Mouse (Mus musculus) spleen, adult 18-20 months (tissue): Measurements from ENCODE around the gene Nhsl1.
A peak's percentile ranks its signal among the peaks of the same experiment; 100 is the strongest.

Experiments
- DNase-seq, 2 experiments: peaks; one replicate each; pipeline ENCODE4 v3.0.0; 2022; ENCODE audit warnings: mixed read lengths in 2 of 2

Nhsl1 gene

GRCm38 (mm10) chr10:18318916-18319481 is at the start of gene Nhsl1:
Gene Nhsl1 (plus strand): TSS chr10:18318985.
- DNase-seq, result peak; percentile 21 to 61

GRCm38 (mm10) chr10:18276090-18276734 is 42.6 kb upstream of the Nhsl1 start:
- DNase-seq, result no peak

DNA sequence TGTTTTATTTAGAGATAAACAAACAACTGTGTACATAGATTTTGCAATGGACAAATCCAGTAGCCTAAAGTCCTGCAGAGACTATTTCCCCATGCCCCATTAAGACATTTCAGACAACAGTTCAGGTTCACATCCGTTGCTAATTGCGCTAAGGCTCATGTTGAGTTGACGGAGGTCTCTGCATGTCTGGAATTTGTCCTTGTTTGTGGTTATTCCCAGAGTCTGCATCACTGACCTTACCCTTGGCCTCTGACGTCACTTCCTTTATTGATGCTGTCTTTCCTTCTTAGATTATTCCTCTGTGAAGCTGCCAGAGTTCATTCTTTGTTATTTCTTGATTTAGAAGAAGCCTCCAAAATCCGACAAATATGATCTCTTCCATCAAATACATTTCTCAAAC is 34.8 kb upstream of the Nhsl1 start:
- no peak for DNase-seq

- DNase-seq, result no peak
Observed at GRCm38 (mm10) chr10:18289512-18289911, 29.3 kb upstream of the Nhsl1 start.

GRCm38 (mm10) chr10:18305106-18305505 is 13.7 kb upstream of the Nhsl1 start:
- no peak for DNase-seq

- no peak for DNase-seq
Observed at GRCm38 (mm10) chr10:18315071-18315470, 3.7 kb upstream of the Nhsl1 start.

GRCm38 (mm10) chr10:18317521-18317920 is 1.3 kb upstream of the Nhsl1 start:
- no peak for DNase-seq

DNA sequence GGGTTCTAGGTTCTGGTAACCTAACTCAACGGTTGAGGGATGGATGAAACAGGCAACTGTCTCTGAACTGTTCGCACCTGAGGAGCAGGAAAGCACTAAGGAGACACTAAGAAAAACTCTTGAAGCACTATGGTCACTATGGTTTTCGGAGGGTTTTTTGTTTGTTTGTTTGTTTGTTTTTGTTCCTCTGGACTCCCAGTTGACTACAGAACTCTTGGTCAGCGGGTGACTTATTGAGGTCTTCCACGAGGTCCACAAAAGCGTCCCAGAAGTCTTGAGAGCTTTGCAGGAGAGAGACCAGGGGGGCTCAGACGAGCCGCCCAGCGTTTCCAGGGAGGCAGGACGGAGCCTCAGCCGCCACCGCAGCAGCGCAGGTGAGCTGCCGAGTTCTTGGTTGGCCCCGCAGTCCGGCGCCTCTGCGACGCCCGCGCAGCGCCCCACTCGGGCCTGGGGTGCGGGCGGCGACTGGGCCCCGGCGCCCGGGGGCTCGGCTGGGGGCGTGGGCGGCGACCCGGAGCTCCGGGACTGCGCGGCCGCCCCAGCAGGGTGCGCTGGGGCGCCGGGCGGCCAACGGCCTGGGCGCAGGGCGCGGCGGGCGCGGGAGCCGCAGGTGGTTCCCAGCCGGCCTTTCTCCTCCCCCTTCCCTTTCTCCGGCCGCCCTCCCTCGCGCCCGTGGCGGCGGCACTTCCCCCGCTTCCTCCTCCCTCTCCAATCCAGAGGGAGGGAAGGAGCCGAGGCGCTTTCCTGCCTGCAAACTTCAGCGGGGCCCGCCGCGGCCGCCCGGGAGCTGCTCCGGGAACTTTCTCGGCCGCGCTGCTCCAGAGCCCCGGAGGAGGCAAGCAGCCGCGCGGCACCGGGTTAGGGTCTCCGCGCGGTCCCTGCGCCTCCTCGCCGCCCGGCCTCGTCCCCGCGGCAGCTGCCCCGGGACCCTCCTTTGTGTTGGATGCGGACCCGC is 547 bp upstream of the Nhsl1 start:
- DNase-seq, result peak; percentile 7 to 16

- DNase-seq, result no peak
Observed at GRCm38 (mm10) chr10:18319691-18320090, 906 bp downstream of the Nhsl1 start.

DNA sequence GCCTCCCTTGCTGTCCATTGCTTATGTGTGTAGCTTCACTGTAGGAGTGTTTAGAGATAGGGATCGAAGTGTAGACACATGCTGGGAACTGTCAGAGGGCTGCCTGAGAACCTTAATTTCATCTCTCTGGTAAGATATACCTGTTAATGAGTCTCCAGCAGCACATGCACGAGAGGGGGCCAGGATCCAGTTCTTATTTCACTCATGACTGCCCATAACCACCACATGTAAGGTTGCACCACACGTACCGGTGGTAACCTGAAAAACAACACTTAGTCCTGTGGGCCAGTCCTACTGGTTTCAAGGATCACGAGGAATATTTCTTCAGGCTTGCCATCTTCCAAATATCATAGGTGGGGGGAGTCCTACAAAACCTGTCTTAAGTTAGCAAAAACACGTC is 3.1 kb downstream of the Nhsl1 start:
- DNase-seq, result no peak

DNA sequence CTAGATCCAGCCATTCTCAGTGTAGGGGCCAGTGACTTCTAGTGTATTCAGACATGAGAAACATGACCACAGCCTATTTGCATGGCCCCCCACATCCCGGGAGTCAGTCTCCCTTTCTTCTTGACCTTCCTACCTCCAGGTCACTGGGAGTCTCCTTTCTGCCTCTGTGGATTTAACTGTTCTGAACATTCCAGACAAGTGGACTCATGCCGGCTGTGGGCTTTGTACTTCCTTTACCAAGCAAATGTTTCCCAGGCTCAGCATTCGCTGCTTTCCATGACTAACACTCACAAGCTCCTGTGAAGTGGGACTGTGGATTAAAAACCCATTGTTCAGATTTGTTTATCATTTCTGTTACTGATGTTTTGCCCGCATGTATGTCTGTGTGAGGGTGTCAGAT is 4.9 kb downstream of the Nhsl1 start:
- DNase-seq, result no peak

DNA sequence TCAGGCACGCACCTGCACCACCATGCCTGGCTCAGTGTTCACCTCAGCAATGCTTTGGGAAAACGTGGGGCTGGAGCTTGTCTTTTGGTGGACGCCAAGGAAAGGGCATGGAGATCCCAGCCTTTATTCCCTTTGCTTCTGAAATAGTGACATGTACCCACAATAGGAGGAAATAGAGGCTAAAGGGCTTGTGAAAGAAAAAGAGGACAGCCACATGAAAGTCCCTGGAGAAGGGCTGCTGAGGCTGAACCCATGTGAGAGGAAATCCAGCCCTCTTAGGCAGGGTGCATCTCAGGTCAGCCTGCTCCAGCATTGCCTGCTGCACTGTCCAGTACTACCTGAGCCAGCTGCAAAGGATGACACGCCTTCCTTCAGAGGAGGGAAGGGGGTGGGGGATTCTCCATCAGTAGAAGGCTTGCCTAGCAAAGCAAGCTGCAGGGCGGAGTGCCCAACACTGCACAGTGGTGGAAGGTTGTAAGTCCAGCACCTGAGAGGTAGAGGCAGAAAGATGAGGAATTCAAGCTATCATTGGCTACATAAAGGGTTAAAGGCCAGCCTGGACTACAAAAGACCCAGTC is 9.6 kb downstream of the Nhsl1 start:
- no peak for DNase-seq

DNA sequence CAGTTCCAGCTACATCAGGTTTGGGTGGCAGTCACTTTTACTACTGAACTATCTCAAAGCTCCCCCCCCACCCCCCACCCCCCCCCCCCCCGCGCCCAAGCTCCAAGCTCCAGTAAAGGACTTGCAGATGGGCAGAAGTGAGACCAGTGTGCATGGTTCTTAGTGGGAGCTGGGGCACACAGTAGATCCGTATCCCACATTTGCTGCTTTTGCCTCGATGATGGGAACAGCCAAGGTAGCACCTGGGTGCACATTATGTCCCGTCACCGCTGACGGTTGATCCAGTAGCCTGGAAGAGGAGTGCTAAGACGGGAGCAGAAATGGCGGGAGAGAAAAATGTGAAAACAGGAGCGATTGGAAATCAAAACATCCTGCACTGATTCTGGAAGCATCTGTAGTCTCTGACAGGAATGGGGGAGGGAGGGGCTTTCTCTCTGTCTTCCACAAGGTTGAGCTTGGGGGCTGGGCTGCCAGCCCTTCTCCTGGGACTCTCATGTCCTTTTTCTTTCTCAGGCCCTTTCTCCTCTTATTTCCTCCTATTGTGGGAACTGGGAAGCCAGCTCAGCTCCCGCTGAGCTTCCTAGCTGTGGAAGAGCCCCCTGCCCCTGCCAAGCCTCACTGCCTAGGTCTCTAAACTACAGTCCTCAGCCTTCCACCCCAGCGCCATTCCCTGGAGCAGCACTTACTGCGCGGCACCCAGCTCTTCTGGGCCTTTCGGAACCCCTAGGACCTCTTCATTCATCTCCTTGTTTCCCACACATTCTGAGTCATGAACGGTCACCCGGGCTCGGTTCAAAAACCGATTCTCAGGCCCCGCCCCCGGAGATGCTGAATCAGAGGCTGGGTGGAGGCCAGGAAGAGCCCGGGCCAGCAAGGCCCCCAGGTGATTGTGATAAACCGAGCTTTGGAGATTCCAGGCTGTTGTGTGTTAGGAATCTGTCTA is 10.6 kb downstream of the Nhsl1 start:
- no peak for DNase-seq

GRCm38 (mm10) chr10:18330445-18330844 is 11.7 kb downstream of the Nhsl1 start:
- DNase-seq, result no peak

DNA sequence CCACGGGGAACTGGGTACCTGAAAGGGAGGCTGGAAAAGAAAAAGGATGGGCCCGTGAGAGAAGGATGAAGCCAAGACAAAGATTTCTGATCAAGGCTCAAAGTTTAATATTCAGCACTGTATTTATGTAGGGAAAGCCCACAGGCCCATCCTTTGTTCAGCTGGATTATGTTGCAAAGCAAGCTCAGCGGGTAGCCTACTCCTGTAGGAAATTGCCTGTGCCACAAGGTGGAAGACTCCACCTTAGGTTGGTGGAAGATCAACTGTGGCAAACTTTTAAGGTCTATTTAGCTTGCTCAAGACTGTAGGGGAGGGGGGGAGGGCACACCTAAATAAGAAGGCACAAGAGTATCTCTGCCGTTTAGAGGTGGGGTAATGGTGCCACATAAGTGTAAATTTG is 14.8 kb downstream of the Nhsl1 start:
- DNase-seq, result no peak

- DNase-seq, result no peak
Observed at GRCm38 (mm10) chr10:18334176-18334575, 15.4 kb downstream of the Nhsl1 start.

- no peak for DNase-seq
Observed at GRCm38 (mm10) chr10:18334734-18335133, 15.9 kb downstream of the Nhsl1 start.

GRCm38 (mm10) chr10:18337725-18338124 is 18.9 kb downstream of the Nhsl1 start:
- DNase-seq, result no peak

- no peak for DNase-seq
Observed at GRCm38 (mm10) chr10:18339386-18339785, 20.6 kb downstream of the Nhsl1 start.

GRCm38 (mm10) chr10:18340930-18341329 is 22.1 kb downstream of the Nhsl1 start:
- no peak for DNase-seq

DNA sequence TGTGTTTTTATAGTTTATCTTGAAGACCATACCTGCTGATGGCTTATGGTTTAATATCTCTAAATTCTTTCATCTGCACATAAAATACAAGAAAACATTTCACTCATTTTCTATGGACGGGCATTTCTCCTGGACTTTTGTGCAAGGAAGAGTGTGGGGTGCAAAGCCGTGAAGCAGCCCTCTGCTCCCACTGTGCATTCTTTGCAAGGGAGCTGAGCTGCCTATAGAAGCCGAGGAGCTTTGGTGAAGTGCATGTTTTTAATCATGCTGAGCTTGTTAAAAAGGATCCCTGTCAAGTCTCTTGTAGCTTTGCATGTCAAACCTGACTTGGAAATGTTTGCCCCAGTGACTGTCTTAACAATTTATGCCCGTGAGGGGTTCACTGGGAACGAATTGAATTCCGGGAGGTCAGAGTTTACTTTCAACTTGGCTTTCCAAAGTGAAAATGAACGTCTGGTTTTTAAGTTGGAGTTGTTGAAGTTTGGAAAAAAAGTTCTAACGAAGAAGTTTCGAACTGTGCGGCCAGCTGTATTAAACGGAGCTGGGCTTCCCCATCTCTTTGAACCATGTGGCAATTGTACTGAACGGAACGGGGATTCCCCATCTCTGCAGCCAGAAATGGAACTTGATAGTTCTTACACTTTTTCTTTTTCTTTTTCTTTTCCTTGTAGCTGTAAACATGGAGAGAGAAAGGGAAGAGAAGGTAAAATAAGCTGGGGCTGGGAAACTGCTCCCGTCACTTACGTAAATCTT is 22.8 kb downstream of the Nhsl1 start:
- DNase-seq, result no peak
